Comparison of ENCODE assay signal across 16 mouse cellular contexts in the genomic region with DNA sequence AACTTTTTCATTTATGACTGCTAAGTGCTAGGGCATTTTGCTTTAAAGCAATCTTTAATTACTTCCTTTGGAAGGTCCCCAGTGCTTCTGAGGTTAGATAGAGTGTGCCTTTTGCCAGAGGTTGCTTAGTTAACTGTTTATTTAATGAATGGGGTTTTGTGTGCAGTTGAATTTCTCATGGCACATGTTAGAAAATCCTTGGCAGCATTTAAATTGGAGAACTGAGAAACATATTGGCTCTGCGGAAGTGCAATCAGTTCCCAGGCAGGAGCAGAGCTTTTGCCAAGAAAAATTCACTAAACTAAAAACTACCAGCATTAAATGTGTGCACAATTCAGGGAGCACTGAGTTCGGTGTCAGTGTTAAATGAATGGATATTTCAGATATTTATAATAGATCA.
DNase-seq lines count a peak whose midpoint lies in the region; ATAC-seq and TF ChIP-seq lines count a peak whose summit lies in the region.
"Had no signal": no experiment of that assay in that cellular context is flagged by ENCODE, and none has a peak within 500 bp of the region (broad histone marks: within the 10 kb centered on the region; RNA-seq: fewer than 3 reads in every experiment).

No protein-coding gene starts in this region.

- intact Hi-C loops in gastrocnemius, adult 2 months (cut with DNase I) = no loop called here

- H3K36me3 ChIP-seq in forebrain, embryonic 16.5 days (ENCODE audit: control insufficient read depth, insufficient read depth) = no peaks in the 10 kb centered on the region
- H3K36me3 ChIP-seq: neural tube, embryonic 13.5 days had no signal

- no peak overlapping the region for H3K4me3 ChIP-seq in forebrain, embryonic 16.5 days (replicated peaks; ENCODE audit: low read length)
- no peak overlapping the region for H3K4me3 ChIP-seq in gastrocnemius, adult 2 months
- H3K4me3 ChIP-seq: neural tube, embryonic 13.5 days had no signal

- H3K4me2 ChIP-seq in forebrain, embryonic 16.5 days (ENCODE audit: low read length) = no peak overlapping the region
- H3K4me2 ChIP-seq: midbrain, embryonic 11.5 days; neural tube, embryonic 13.5 days had no signal

- no peaks in the 10 kb centered on the region for H3K27me3 ChIP-seq in forebrain, embryonic 16.5 days (replicated peaks; ENCODE audit: control insufficient read depth, insufficient read depth, low read length)
- H3K27me3 ChIP-seq: neural tube, embryonic 13.5 days had no signal

- H3K9ac ChIP-seq in forebrain, embryonic 16.5 days (replicated peaks; ENCODE audit: low read depth, low read length) = no peak overlapping the region
- H3K9ac ChIP-seq: neural tube, embryonic 13.5 days had no signal

- H3K27ac ChIP-seq in forebrain, embryonic 16.5 days (ENCODE audit: low read length) = no peak overlapping the region
- no peak overlapping the region for H3K27ac ChIP-seq in gastrocnemius, adult 2 months
- H3K27ac ChIP-seq: neural tube, embryonic 13.5 days; stomach, postnatal 0 days had no signal

- peaks cover 5% of the 10 kb centered on the region; the same call in 1 of the 2 replicates for H3K4me1 ChIP-seq in forebrain, embryonic 16.5 days (replicated peaks; ENCODE audit: control insufficient read depth, insufficient read depth, low read length)
- H3K4me1 ChIP-seq: neural tube, embryonic 13.5 days had no signal

- 21% methylated on average over 2 of the region's 2 CpGs for WGBS in forebrain, embryonic 16.5 days

- H3K9me3 ChIP-seq in forebrain, embryonic 16.5 days (ENCODE audit: control insufficient read depth, low read length) = no peaks in the 10 kb centered on the region
- H3K9me3 ChIP-seq: neural tube, embryonic 13.5 days had no signal

- peak; percentile 76; the same call in 1 of the 2 replicates for ATAC-seq in cerebellum, adult (ENCODE audit: insufficient number of reproducible peaks, low FRiP score, low TSS enrichment)
- ATAC-seq in forebrain, embryonic 16.5 days = peak; percentile 78
- ATAC-seq in erythroid progenitor cell, adult 5-6 weeks (replicated peaks; ENCODE audit: low FRiP score, poor library complexity, severe bottlenecking) = no peak

- no peak for TF ChIP-seq CTCF in gastrocnemius, adult 2 months (IDR thresholded peaks at IDR 0.05)

- no peak for DNase-seq in cerebellum, postnatal 4 days (ENCODE audit: low spot score in 2 of 2)
- DNase-seq in layer of hippocampus, adult 11-12 months (ENCODE audit: low spot score) = peak; percentile 41
- no peak for DNase-seq in layer of hippocampus, postnatal 25 days (ENCODE audit: extremely low spot score in 1 of 2, low spot score in 1 of 2)
- peak; percentile 51 for DNase-seq in cerebellum, adult 11 months
- DNase-seq in gastrocnemius, adult 2 months = no peak
- DNase-seq: gastrocnemius, postnatal 14 days; heart, postnatal 14 days; kidney, adult 2 months; lung, adult 18-20 months; right cerebral cortex, postnatal 4 days had no signal

Comparison
In these comparisons a context has a peak if more than half of its experiments do, and no peak if none do; other contexts are left out.
1. DNase-seq: peak in layer of hippocampus, adult 11-12 months (single experiment) and cerebellum, adult 11 months (single experiment); none in cerebellum, postnatal 4 days (0 of 2), layer of hippocampus, postnatal 25 days (0 of 2) and gastrocnemius, adult 2 months (single experiment).